7 mouse cellular contexts compared by ENCODE assay signal in the genomic region with DNA sequence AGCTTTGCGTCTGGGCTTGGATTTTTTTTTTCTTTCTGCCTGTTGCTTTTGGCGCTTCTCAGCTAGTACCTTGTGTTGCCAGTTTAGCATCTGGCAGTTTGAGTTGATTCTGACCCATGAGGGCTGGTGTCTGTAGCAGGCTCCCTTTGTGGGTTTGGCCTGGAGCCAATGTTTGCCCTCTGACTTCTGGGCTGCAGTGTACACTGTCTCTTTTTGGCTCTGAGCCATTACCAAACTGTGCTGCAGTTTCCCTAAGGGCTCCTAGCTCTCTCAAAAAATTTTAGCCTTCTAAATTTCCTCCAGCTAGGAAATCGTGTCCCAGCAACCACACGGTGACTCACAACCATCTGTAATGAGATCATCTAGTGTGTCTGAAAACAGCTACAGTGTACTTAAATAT. TPM values are rescaled to one million over a fixed set of nuclear protein-coding genes. Genes with fewer than 3 reads are reported as not detected.
DNase-seq lines count a peak whose midpoint lies in the region; ATAC-seq lines count a peak whose summit lies in the region.

No protein-coding gene starts in this region.

- no peaks in the 10 kb centered on the region for H3K36me3 ChIP-seq in hindbrain, embryonic 15.5 days

- 33% methylated on average over 4 of the region's 4 CpGs for WGBS in hindbrain, embryonic 15.5 days

- no peak overlapping the region for H3K27ac ChIP-seq in hindbrain, embryonic 15.5 days (replicated peaks)

- no peak overlapping the region for H3K4me2 ChIP-seq in hindbrain, embryonic 15.5 days

- H3K4me1 ChIP-seq in hindbrain, embryonic 15.5 days (replicated peaks) = no peaks in the 10 kb centered on the region

- peak; percentile 98 for ATAC-seq in hindbrain, embryonic 15.5 days (ENCODE audit: low FRiP score, low read depth)
- peak; percentile 95 for ATAC-seq in megakaryocyte-erythroid progenitor cell, adult 5-6 weeks (replicated peaks; ENCODE audit: low FRiP score, low TSS enrichment, poor library complexity, severe bottlenecking)

- no peak overlapping the region for H3K9ac ChIP-seq in hindbrain, embryonic 15.5 days

- intact Hi-C loops in left cerebral cortex, postnatal 10 days (cut with DNase I) = no loop called here

- no peaks in the 10 kb centered on the region for H3K9me3 ChIP-seq in hindbrain, embryonic 15.5 days

- H3K4me3 ChIP-seq in hindbrain, embryonic 15.5 days = no peak overlapping the region

- H3K27me3 ChIP-seq in hindbrain, embryonic 15.5 days = no peaks in the 10 kb centered on the region

- peak; percentile 3 for DNase-seq in ZHBTc4 (ENCODE audit: low read depth, low spot score)
- peak; percentile 14 for DNase-seq in brain, embryonic 18.5 days (ENCODE audit: low read depth, low spot score)
- DNase-seq in frontal cortex, postnatal 10 days (ENCODE audit: low spot score in 2 of 2) = peak; percentile 44 to 48
- DNase-seq in left cerebral cortex, postnatal 10 days (ENCODE audit: extremely low spot score in 1 of 2, low spot score in 2 of 2) = peak; percentile 52 to 69
- peak; percentile 17 to 46 for DNase-seq in spleen, postnatal 10 days (ENCODE audit: low spot score in 2 of 2)

RNA-seq across cellular contexts. Expression of a gene that starts 50.1 kb away (rescaled TPM):
- polyA plus RNA-seq in hindbrain, embryonic 15.5 days (2015; fragmentation: Nextera tagmentation; extraction: Ambion mirVana) = 17.2 and 18.0 TPM in 2 replicates
- total RNA-seq in left cerebral cortex, postnatal 10 days (2021) = 1 to 10 TPM; 6.6 to 8.1 TPM
- total RNA-seq in megakaryocyte-erythroid progenitor cell, adult 5-6 weeks (2014; fragmentation: Nextera tagmentation) = 8.5 and 9.4 TPM in 2 replicates
- 10.0 and 16.8 TPM in 2 replicates for total RNA-seq in megakaryocyte-erythroid progenitor cell, adult 5-6 weeks (2017)

Comparison
In these comparisons a context has a peak if more than half of its experiments do, and no peak if none do; other contexts are left out.
1. DNase-seq: peak in every context shown above with its lines; median percentile 60 in left cerebral cortex, postnatal 10 days; 46 in frontal cortex, postnatal 10 days; 32 in spleen, postnatal 10 days; 14 in brain, embryonic 18.5 days; 3 in ZHBTc4.